ENCODE assay signal across 8 mouse cellular contexts in genomic region chr5:144638631-144639030, GRCm38 (mm10).
A peak's percentile ranks its signal among the peaks of the same experiment; 100 is the strongest.
DNase-seq lines count a peak whose midpoint lies in the region.

No protein-coding gene starts in this region.

- peak; percentile 3 to 22 for DNase-seq in heart, adult 18-20 months
- DNase-seq in heart, adult 11 months, result no peak
- DNase-seq in thymus, postnatal 14 days, result peak; percentile 7
- no peak for DNase-seq in thymus, postnatal 36 days
- DNase-seq in c-Kit-positive CD71-positive TER-119-positive erythroid progenitor cells, embryonic 14.5 days (ENCODE audit: low spot score), result peak; percentile 3
- peak; percentile 11 to 70 for DNase-seq in kidney, postnatal 36 days
- DNase-seq in right cerebral cortex, adult 2 months (ENCODE audit: low spot score in 2 of 2), result peak; percentile 29 to 51
- no peak for DNase-seq in ovary, adult 18-20 months (ENCODE audit: low spot score)

Comparison
In these comparisons a context has a peak if more than half of its experiments do, and no peak if none do; other contexts are left out.
1. DNase-seq: peak in heart, adult 18-20 months (2 of 2), thymus, postnatal 14 days (single experiment), c-Kit-positive CD71-positive TER-119-positive erythroid progenitor cells, embryonic 14.5 days (single experiment), kidney, postnatal 36 days (2 of 2) and right cerebral cortex, adult 2 months (2 of 2); none in heart, adult 11 months (single experiment), thymus, postnatal 36 days (0 of 2) and ovary, adult 18-20 months (single experiment).